Mouse (Mus musculus): ENCODE results near the gene Rpf1. TPM values are rescaled to one million over a fixed set of nuclear protein-coding genes. Genes with fewer than 3 reads are reported as not detected.

Rpf1 gene
- polyA plus RNA-seq, 1 experiment from 2014 or later: 38.8 TPM

- H3K9ac ChIP-seq (ENCODE audit: low read length): no peak overlapping the region
- H3K36me3 ChIP-seq (ENCODE audit: control insufficient read depth, insufficient read depth): peaks cover 4% of the 10 kb centered on the region; the same call in 1 of the 2 replicates
- H3K4me3 ChIP-seq (ENCODE audit: low read length): no peak overlapping the region
- no peak overlapping the region for H3K27ac ChIP-seq (ENCODE audit: low read length)
- 80% methylated on average over 4 of the region's 4 CpGs for WGBS
- no peak for ATAC-seq (replicated peaks; ENCODE audit: extremely low read depth, insufficient read depth, low FRiP score)
- H3K4me2 ChIP-seq (ENCODE audit: low read depth, low read length): no peak overlapping the region
- H3K27me3 ChIP-seq (ENCODE audit: control insufficient read depth, insufficient read depth, low read length): no peaks in the 10 kb centered on the region
- no peaks in the 10 kb centered on the region for H3K9me3 ChIP-seq (replicated peaks; ENCODE audit: control insufficient read depth, low read length)
- no peaks in the 10 kb centered on the region for H3K4me1 ChIP-seq (ENCODE audit: control insufficient read depth, insufficient read depth, low read length)
These were observed 34.8 kb downstream of the Rpf1 start for GRCm38 (mm10) chr3:146486464-146486863.

- 57% methylated on average over 2 of the region's 2 CpGs for WGBS
- H3K27me3 ChIP-seq (ENCODE audit: control insufficient read depth, insufficient read depth, low read length): no peaks in the 10 kb centered on the region
- H3K9me3 ChIP-seq (replicated peaks; ENCODE audit: control insufficient read depth, low read length): no peaks in the 10 kb centered on the region
- H3K9ac ChIP-seq (ENCODE audit: low read length): no peak overlapping the region
- no peak overlapping the region for H3K27ac ChIP-seq (ENCODE audit: low read length)
- no peak for ATAC-seq (replicated peaks; ENCODE audit: extremely low read depth, insufficient read depth, low FRiP score)
- no peak overlapping the region for H3K4me3 ChIP-seq (ENCODE audit: low read length)
- no peak overlapping the region for H3K4me2 ChIP-seq (ENCODE audit: low read depth, low read length)
- H3K4me1 ChIP-seq (ENCODE audit: control insufficient read depth, insufficient read depth, low read length): no peaks in the 10 kb centered on the region
- peaks cover 4% of the 10 kb centered on the region; the same call in 1 of the 2 replicates for H3K36me3 ChIP-seq (ENCODE audit: control insufficient read depth, insufficient read depth)
These were observed 39.2 kb downstream of the Rpf1 start for GRCm38 (mm10) chr3:146482044-146482443.

- ATAC-seq (replicated peaks; ENCODE audit: extremely low read depth, insufficient read depth, low FRiP score): no peak
- Histone ChIP-seq H3K4me1 (ENCODE audit: control insufficient read depth, insufficient read depth, low read length) (no peaks in the 10 kb centered on the region), H3K4me3 (ENCODE audit: low read length) (no peak overlapping the region), H3K36me3 (ENCODE audit: control insufficient read depth, insufficient read depth) (peaks cover 1% of the 10 kb centered on the region; the same call in 1 of the 2 replicates), H3K4me2 (ENCODE audit: low read depth, low read length) (no peak overlapping the region), H3K9ac (ENCODE audit: low read length) (no peak overlapping the region), H3K27ac (ENCODE audit: low read length) (no peak overlapping the region), H3K9me3 (replicated peaks; ENCODE audit: control insufficient read depth, low read length) (no peaks in the 10 kb centered on the region), H3K27me3 (ENCODE audit: control insufficient read depth, insufficient read depth, low read length) (no peaks in the 10 kb centered on the region)
- 88% methylated on average over 3 of the region's 3 CpGs for WGBS
These were observed 46.8 kb downstream of the Rpf1 start for GRCm38 (mm10) chr3:146474428-146474827.

- no peak overlapping the region for H3K4me2 ChIP-seq (ENCODE audit: low read depth, low read length)
- H3K4me3 ChIP-seq (ENCODE audit: low read length): no peak overlapping the region
- no peak overlapping the region for H3K9ac ChIP-seq (ENCODE audit: low read length)
- no peak overlapping the region for H3K27ac ChIP-seq (ENCODE audit: low read length)
- peaks cover 3% of the 10 kb centered on the region; the same call in 1 of the 2 replicates for H3K36me3 ChIP-seq (ENCODE audit: control insufficient read depth, insufficient read depth)
- H3K4me1 ChIP-seq (ENCODE audit: control insufficient read depth, insufficient read depth, low read length): no peaks in the 10 kb centered on the region
- H3K27me3 ChIP-seq (ENCODE audit: control insufficient read depth, insufficient read depth, low read length): no peaks in the 10 kb centered on the region
- H3K9me3 ChIP-seq (replicated peaks; ENCODE audit: control insufficient read depth, low read length): no peaks in the 10 kb centered on the region
- no peak for ATAC-seq (replicated peaks; ENCODE audit: extremely low read depth, insufficient read depth, low FRiP score)
These were observed 47.5 kb downstream of the Rpf1 start for GRCm38 (mm10) chr3:146473741-146474140.

- Histone ChIP-seq H3K4me3 (ENCODE audit: low read length) (no peak overlapping the region), H3K27ac (ENCODE audit: low read length) (no peak overlapping the region), H3K9me3 (replicated peaks; ENCODE audit: control insufficient read depth, low read length) (no peaks in the 10 kb centered on the region), H3K36me3 (ENCODE audit: control insufficient read depth, insufficient read depth) (peaks cover 3% of the 10 kb centered on the region; the same call in 1 of the 2 replicates), H3K9ac (ENCODE audit: low read length) (no peak overlapping the region), H3K4me2 (ENCODE audit: low read depth, low read length) (no peak overlapping the region), H3K4me1 (ENCODE audit: control insufficient read depth, insufficient read depth, low read length) (no peaks in the 10 kb centered on the region), H3K27me3 (ENCODE audit: control insufficient read depth, insufficient read depth, low read length) (no peaks in the 10 kb centered on the region)
- no peak for ATAC-seq (replicated peaks; ENCODE audit: extremely low read depth, insufficient read depth, low FRiP score)
- 74% methylated on average over 4 of the region's 4 CpGs for WGBS
These were observed 48.6 kb downstream of the Rpf1 start for GRCm38 (mm10) chr3:146472657-146473056.

- no peak overlapping the region for H3K4me2 ChIP-seq (ENCODE audit: low read depth, low read length)
These were observed 52.0 kb downstream of the Rpf1 start for GRCm38 (mm10) chr3:146469226-146469625.

GRCm38 (mm10) chr3:146462939-146463338 lies 58.3 kb downstream of the Rpf1 start:
- H3K27ac ChIP-seq (ENCODE audit: low read length): no peak overlapping the region
- H3K4me2 ChIP-seq (ENCODE audit: low read depth, low read length): no peak overlapping the region
- H3K36me3 ChIP-seq (ENCODE audit: control insufficient read depth, insufficient read depth): peaks cover 6% of the 10 kb centered on the region; the same call in 1 of the 2 replicates
- no peaks in the 10 kb centered on the region for H3K9me3 ChIP-seq (replicated peaks; ENCODE audit: control insufficient read depth, low read length)
- 48% methylated on average over 2 of the region's 2 CpGs for WGBS
- H3K27me3 ChIP-seq (ENCODE audit: control insufficient read depth, insufficient read depth, low read length): no peaks in the 10 kb centered on the region
- H3K4me1 ChIP-seq (ENCODE audit: control insufficient read depth, insufficient read depth, low read length): no peaks in the 10 kb centered on the region
- ATAC-seq (replicated peaks; ENCODE audit: extremely low read depth, insufficient read depth, low FRiP score): no peak
- H3K9ac ChIP-seq (ENCODE audit: low read length): no peak overlapping the region
- no peak overlapping the region for H3K4me3 ChIP-seq (ENCODE audit: low read length)

More at GRCm38 (mm10) chr3:146469226-146469625, 52.0 kb downstream of the Rpf1 start:
- H3K4me1 ChIP-seq (ENCODE audit: control insufficient read depth, insufficient read depth, low read length): no peaks in the 10 kb centered on the region
- no peak overlapping the region for H3K27ac ChIP-seq (ENCODE audit: low read length)
- H3K4me3 ChIP-seq (ENCODE audit: low read length): no peak overlapping the region
- H3K27me3 ChIP-seq (ENCODE audit: control insufficient read depth, insufficient read depth, low read length): no peaks in the 10 kb centered on the region
- peaks cover 9% of the 10 kb centered on the region; the same call in 1 of the 2 replicates for H3K36me3 ChIP-seq (ENCODE audit: control insufficient read depth, insufficient read depth)
- WGBS: 70% methylated on average over 2 of the region's 2 CpGs
- H3K9me3 ChIP-seq (replicated peaks; ENCODE audit: control insufficient read depth, low read length): no peaks in the 10 kb centered on the region
- ATAC-seq (replicated peaks; ENCODE audit: extremely low read depth, insufficient read depth, low FRiP score): no peak
- H3K9ac ChIP-seq (ENCODE audit: low read length): no peak overlapping the region

Other genes with a start within 250 kb of the Rpf1 start
- gene Ssx2ip, start 116.8 kb downstream of the Rpf1 start, polyA plus RNA-seq (2015; fragmentation: Nextera tagmentation; extraction: Ambion mirVana): 16.2 and 16.8 TPM in 2 replicates
- 7.8 and 8.7 TPM in 2 replicates for gene Ctbs, start 71.6 kb downstream of the Rpf1 start, polyA plus RNA-seq (2015; fragmentation: Nextera tagmentation; extraction: Ambion mirVana)
- gene Spata1, start 21.7 kb downstream of the Rpf1 start, polyA plus RNA-seq (2015; fragmentation: Nextera tagmentation; extraction: Ambion mirVana): 5.2 and 5.6 TPM in 2 replicates
- 1,101 and 1,119 TPM in 2 replicates for gene Gng5, start 21.6 kb downstream of the Rpf1 start, polyA plus RNA-seq (2015; fragmentation: Nextera tagmentation; extraction: Ambion mirVana)
- gene Uox, start 49.0 kb upstream of the Rpf1 start, polyA plus RNA-seq (2015; fragmentation: Nextera tagmentation; extraction: Ambion mirVana): 0.13 and 0.34 TPM in 2 replicates
- gene Dnase2b, start 94.2 kb upstream of the Rpf1 start, polyA plus RNA-seq (2015; fragmentation: Nextera tagmentation; extraction: Ambion mirVana): not detected in 2 replicates
- gene 4930503B20Rik, start 129.9 kb upstream of the Rpf1 start, polyA plus RNA-seq (2015; fragmentation: Nextera tagmentation; extraction: Ambion mirVana): 0.17 and 0.28 TPM in 2 replicates
- gene Samd13, start 164.2 kb upstream of the Rpf1 start, polyA plus RNA-seq (2015; fragmentation: Nextera tagmentation; extraction: Ambion mirVana): 2.2 and 2.4 TPM in 2 replicates

Measured in heart, embryonic 16.5 days (tissue).